Mouse (Mus musculus) lung, embryonic 16.5 days (tissue): ENCODE results near the gene Fbxw7. TPM values are rescaled to one million over a fixed set of nuclear protein-coding genes. Genes with fewer than 3 reads are reported as not detected.

Experiments
- ATAC-seq: fragments of 200-750 bp; cut with Nextera tagmentation; 2 replicates; pipeline ENCODE4 v1.8.0; 2017; ENCODE audit warnings: low read depth, mild to moderate bottlenecking, moderate library complexity
- H3K27ac ChIP-seq: fragments of 300-500 bp; sonication (generic); 2 replicates; pipeline ENCODE4 v1.5.1; 2014; ENCODE audit warnings: mild to moderate bottlenecking, control low read depth, low read length
- H3K27me3 ChIP-seq: fragments of 300-500 bp; sonication (generic); 2 replicates; pipeline ENCODE4 v1.6.1; 2014; ENCODE audit warnings: low read depth, low read length, mixed read lengths; ENCODE audit not compliant: control insufficient read depth, insufficient read depth
- H3K36me3 ChIP-seq: fragments of 300-500 bp; sonication (generic); 2 replicates; pipeline ENCODE4 v1.6.1; 2014; ENCODE audit warnings: low read length; ENCODE audit not compliant: control insufficient read depth, insufficient read depth
- H3K4me1 ChIP-seq: fragments of 300-500 bp; sonication (generic); replicated peaks from 2 replicates; pipeline ENCODE4 v1.6.1; 2014; ENCODE audit warnings: low read length, mixed read lengths; ENCODE audit not compliant: control insufficient read depth, insufficient read depth
- H3K4me2 ChIP-seq: fragments of 300-500 bp; sonication (generic); 2 replicates; pipeline ENCODE4 v1.6.1; 2014; ENCODE audit warnings: low read depth, low read length, control low read depth
- H3K4me3 ChIP-seq: fragments of 300-500 bp; sonication (generic); 2 replicates; pipeline ENCODE4 v1.5.1; 2014; ENCODE audit warnings: mild to moderate bottlenecking, low read length, control low read depth
- H3K9ac ChIP-seq: fragments of 300-500 bp; sonication (generic); 2 replicates; pipeline ENCODE4 v1.6.1; 2014; ENCODE audit warnings: low read length, control low read depth
- H3K9me3 ChIP-seq: fragments of 300-500 bp; sonication (generic); 2 replicates; pipeline ENCODE4 v1.6.1; 2016; ENCODE audit warnings: low read length; ENCODE audit not compliant: control insufficient read depth
- WGBS: fragments of 180-500 bp; shearing (Covaris S2); extraction: QIAGEN DNeasy Blood & Tissue Kit; methylation state at CpG from one replicate; pipeline ENCODE4 v1.1.7; 2014; 5-methylcytosine and 5-hydroxymethylcytosine counted together
- polyA plus RNA-seq: library from polyadenylated mRNA; unstranded; fragments of >200 nt; fragmentation: Nextera tagmentation; extraction: Ambion mirVana; gene quantifications from 2 replicates; pipeline ENCODE4 v1.2.1, GENCODE M21; 2015

Gene Fbxw7
- polyA plus RNA-seq, 1 experiment from 2014 or later = 7.7 TPM

GRCm38 (mm10) chr3:84865684-84866083 lies 50.6 kb downstream of the Fbxw7 start:
- Histone ChIP-seq H3K4me3 (no peak overlapping the region), H3K27ac (no peak overlapping the region), H3K9ac (no peak overlapping the region), H3K4me1 (peaks cover 16% of the 10 kb centered on the region), H3K9me3 (no peaks in the 10 kb centered on the region), H3K4me2 (no peak overlapping the region), H3K36me3 (no peaks in the 10 kb centered on the region), H3K27me3 (no peaks in the 10 kb centered on the region)
- peak; percentile 49; the same call in 1 of the 2 replicates for ATAC-seq
- 41% methylated on average over 3 of the region's 3 CpGs for WGBS

DNA sequence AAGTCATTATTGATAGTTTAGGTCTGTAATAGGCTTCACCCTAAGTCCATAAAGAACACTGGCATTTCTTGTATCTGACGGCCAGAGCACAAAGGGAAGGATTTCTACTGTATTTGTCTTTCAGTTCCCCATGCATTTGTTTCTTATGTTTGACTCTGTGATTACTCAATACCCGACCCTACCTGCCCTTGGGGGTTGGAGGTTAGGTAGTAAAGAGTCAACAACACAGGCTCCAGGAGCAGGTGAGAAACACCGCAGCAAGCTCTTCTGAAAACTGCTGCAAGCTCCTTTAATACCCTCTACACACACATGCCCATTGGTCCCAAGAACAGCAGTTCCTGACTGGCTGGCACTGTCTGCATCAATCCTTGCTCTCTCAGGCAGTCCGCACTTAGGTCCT lies 51.8 kb downstream of the Fbxw7 start:
- H3K4me2 ChIP-seq = no peak overlapping the region
- ATAC-seq = no peak
- WGBS = 44% methylated on average over 4 of the region's 4 CpGs

DNA sequence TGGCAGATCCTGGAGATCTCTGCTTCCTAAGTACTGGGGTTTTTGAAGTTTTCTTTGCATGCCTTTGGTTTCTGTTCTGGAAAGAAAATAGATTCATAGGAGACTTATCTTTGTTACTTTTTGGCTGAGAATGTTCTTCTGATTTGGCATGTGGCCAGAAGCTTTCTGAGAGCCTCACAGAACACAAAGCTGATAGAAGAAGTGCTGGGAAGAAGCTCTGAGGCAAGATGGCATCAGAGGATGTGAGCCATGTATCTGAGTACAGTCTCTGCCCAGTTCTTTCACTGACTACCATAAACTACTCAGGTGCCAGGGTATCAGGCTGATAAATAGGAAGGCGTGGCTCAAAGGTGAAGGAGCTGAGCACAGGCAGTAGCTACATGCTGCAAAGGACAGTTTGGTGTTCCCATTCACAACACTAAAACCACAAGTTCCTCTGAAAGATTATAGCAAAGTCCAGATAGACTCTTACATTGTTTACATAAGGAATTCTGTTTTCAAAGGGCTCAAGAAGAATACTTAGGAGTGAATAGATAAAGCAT lies 52.4 kb downstream of the Fbxw7 start:
- Histone ChIP-seq H3K27ac (no peak overlapping the region), H3K4me3 (no peak overlapping the region)
- no peak for ATAC-seq

More for the DNA sequence above, 51.8 kb downstream of the Fbxw7 start:
- H3K9me3 ChIP-seq = no peaks in the 10 kb centered on the region
- no peak overlapping the region for H3K9ac ChIP-seq
- peaks cover 16% of the 10 kb centered on the region for H3K4me1 ChIP-seq
- H3K4me3 ChIP-seq = no peak overlapping the region
- no peaks in the 10 kb centered on the region for H3K36me3 ChIP-seq
- no peaks in the 10 kb centered on the region for H3K27me3 ChIP-seq
- no peak overlapping the region for H3K27ac ChIP-seq

GRCm38 (mm10) chr3:84867991-84868390 lies 52.9 kb downstream of the Fbxw7 start:
- H3K9me3 ChIP-seq = no peaks in the 10 kb centered on the region
- no peaks in the 10 kb centered on the region for H3K27me3 ChIP-seq
- H3K27ac ChIP-seq = no peak overlapping the region
- H3K4me3 ChIP-seq = no peak overlapping the region
- 35% methylated on average over 1 of the region's 1 CpGs for WGBS
- peaks cover 16% of the 10 kb centered on the region for H3K4me1 ChIP-seq
- no peak for ATAC-seq
- H3K4me2 ChIP-seq = no peak overlapping the region
- no peak overlapping the region for H3K9ac ChIP-seq
- H3K36me3 ChIP-seq = no peaks in the 10 kb centered on the region

More for the DNA sequence above, 52.4 kb downstream of the Fbxw7 start:
- Histone ChIP-seq H3K4me2 (no peak overlapping the region), H3K27me3 (no peaks in the 10 kb centered on the region), H3K9ac (no peak overlapping the region), H3K9me3 (no peaks in the 10 kb centered on the region), H3K4me1 (peaks cover 16% of the 10 kb centered on the region), H3K36me3 (no peaks in the 10 kb centered on the region)
- 53% methylated on average over 1 of the region's 1 CpGs for WGBS

- no peak overlapping the region for H3K4me2 ChIP-seq
- no peaks in the 10 kb centered on the region for H3K36me3 ChIP-seq
- no peaks in the 10 kb centered on the region for H3K9me3 ChIP-seq
- H3K27me3 ChIP-seq = no peaks in the 10 kb centered on the region
- no peak overlapping the region for H3K9ac ChIP-seq
- no peak overlapping the region for H3K27ac ChIP-seq
- ATAC-seq = no peak
- H3K4me1 ChIP-seq = peaks cover 19% of the 10 kb centered on the region
- H3K4me3 ChIP-seq = no peak overlapping the region
These were observed 55.1 kb downstream of the Fbxw7 start for GRCm38 (mm10) chr3:84870126-84870525.

- Histone ChIP-seq H3K27me3 (no peaks in the 10 kb centered on the region), H3K9me3 (no peaks in the 10 kb centered on the region), H3K9ac (no peak overlapping the region), H3K4me1 (peaks cover 9% of the 10 kb centered on the region), H3K4me3 (no peak overlapping the region), H3K36me3 (no peaks in the 10 kb centered on the region), H3K4me2 (0 out of 2 replicates have a peak overlapping the region, but pooled peaks have one; percentile 3), H3K27ac (peak overlapping the region; percentile 6; the same call in 1 of the 2 replicates)
- WGBS = 47% methylated on average over 9 of the region's 9 CpGs
- peak; percentile 75 for ATAC-seq
These were observed 60.2 kb downstream of the Fbxw7 start for GRCm38 (mm10) chr3:84875306-84875705.

GRCm38 (mm10) chr3:84876211-84876610 lies 61.1 kb downstream of the Fbxw7 start:
- Histone ChIP-seq H3K36me3 (no peaks in the 10 kb centered on the region), H3K9me3 (no peaks in the 10 kb centered on the region), H3K27me3 (no peaks in the 10 kb centered on the region), H3K4me3 (no peak overlapping the region), H3K27ac (no peak overlapping the region), H3K4me2 (no peak overlapping the region), H3K9ac (no peak overlapping the region), H3K4me1 (peaks cover 9% of the 10 kb centered on the region)
- ATAC-seq = no peak
- 52% methylated on average over 4 of the region's 4 CpGs for WGBS

DNA sequence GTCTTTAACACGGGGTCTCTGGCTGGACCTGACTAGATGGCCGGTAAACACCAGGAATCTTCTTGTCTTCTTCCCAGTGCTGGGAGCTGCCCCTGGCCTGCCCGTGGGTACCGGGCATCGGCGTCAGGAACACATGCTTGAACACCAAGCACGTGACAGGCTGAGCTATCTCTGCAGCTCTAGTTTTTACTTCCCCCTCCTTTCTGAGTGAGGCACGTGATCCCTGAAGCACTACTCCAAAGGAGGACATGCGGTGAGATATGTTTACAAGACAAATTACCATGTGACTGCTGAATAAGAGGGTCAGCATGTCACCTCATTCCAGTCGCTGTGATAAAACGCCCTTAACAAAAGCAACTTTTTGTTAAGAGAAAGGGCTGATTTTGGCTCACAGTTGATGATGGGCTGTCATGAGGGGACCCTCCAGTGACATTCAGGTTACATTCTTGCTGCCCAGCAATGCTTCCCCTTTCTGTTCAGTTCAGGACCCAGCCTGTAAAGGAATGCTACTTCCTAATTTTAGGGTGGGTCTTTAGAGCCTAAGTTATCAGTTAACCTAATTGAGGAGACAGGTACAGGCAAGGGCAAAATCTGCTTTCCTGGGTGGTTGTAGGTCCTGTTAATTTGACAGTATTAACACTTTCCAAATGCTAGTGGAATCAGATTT lies 68.9 kb downstream of the Fbxw7 start:
- peaks cover 4% of the 10 kb centered on the region; the same call in 1 of the 2 replicates for H3K4me1 ChIP-seq
- ATAC-seq = peak; percentile 76
- H3K4me2 ChIP-seq = no peak overlapping the region
- H3K4me3 ChIP-seq = no peak overlapping the region
- no peak overlapping the region for H3K27ac ChIP-seq
- no peak overlapping the region for H3K9ac ChIP-seq
- 18% methylated on average over 11 of the region's 11 CpGs for WGBS
- H3K27me3 ChIP-seq = no peaks in the 10 kb centered on the region
- no peaks in the 10 kb centered on the region for H3K9me3 ChIP-seq
- H3K36me3 ChIP-seq = no peaks in the 10 kb centered on the region

DNA sequence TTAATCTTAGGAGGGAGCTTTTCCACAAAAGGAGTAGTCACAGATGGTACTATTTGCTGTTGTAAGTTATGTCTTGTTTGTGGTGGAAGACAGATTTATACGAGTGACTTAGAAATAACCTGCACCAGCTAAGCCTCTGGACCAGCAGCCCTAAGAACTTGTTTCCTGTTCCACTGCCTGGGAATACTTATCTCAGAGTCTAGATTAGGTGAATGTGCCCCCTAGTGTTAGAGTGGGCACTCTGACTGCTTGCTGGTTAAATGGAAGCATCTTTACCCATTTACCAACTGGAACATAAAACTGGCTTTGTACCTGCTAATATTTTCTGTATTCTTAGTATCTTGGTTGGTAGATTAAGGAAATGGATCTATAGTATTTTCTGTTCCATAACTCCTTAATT lies 74.6 kb downstream of the Fbxw7 start:
- 52% methylated on average over 1 of the region's 1 CpGs for WGBS
- Histone ChIP-seq H3K4me2 (no peak overlapping the region), H3K27ac (no peak overlapping the region), H3K9ac (no peak overlapping the region), H3K4me1 (no peaks in the 10 kb centered on the region), H3K36me3 (no peaks in the 10 kb centered on the region), H3K9me3 (no peaks in the 10 kb centered on the region), H3K27me3 (no peaks in the 10 kb centered on the region), H3K4me3 (no peak overlapping the region)
- peak; percentile 43; the same call in 1 of the 2 replicates for ATAC-seq
